Mouse (Mus musculus): ENCODE measurements around the gene Smim5. TPM values are rescaled to one million over a fixed set of nuclear protein-coding genes. Genes with fewer than 3 reads are reported as not detected.

Gene Smim5
- polyA plus RNA-seq (2012; rRNA removed): 2.5 and 2.6 TPM in 2 replicates

GRCm38 (mm10) chr11:115899486-115900266, at the start of gene Smim5:
Gene Smim5 (plus strand): TSS chr11:115899966.

GRCm38 (mm10) chr11:115858354-115858753, 41.4 kb upstream of the Smim5 start, which contains the start of gene Myo15b:
Gene Myo15b (plus strand): TSS chr11:115858406.

GRCm38 (mm10) chr11:115911632-115912376, 12.0 kb downstream of the Smim5 start, which contains the start of gene Smim6:
Gene Smim6 (plus strand): TSS chr11:115912017.

GRCm38 (mm10) chr11:115933108-115933746, 33.5 kb downstream of the Smim5 start, which contains the start of the genes Sap30bp and Recql5:
Gene Sap30bp (plus strand): TSS chr11:115933282.
Gene Recql5 (minus strand): TSS chr11:115933477.

Other genes with a start within 250 kb of the Smim5 start
- gene Grb2, start 191.4 kb upstream of the Smim5 start, polyA plus RNA-seq (2012; rRNA removed): 66.4 and 72.0 TPM in 2 replicates
- gene Tmem94, start 134.5 kb upstream of the Smim5 start, polyA plus RNA-seq (2012; rRNA removed): 35.3 and 43.4 TPM in 2 replicates
- 22.0 and 25.5 TPM in 2 replicates for gene Caskin2, start 86.3 kb upstream of the Smim5 start, polyA plus RNA-seq (2012; rRNA removed)
- gene Tsen54, start 85.2 kb upstream of the Smim5 start, polyA plus RNA-seq (2012; rRNA removed): 27.6 and 38.3 TPM in 2 replicates
- gene Llgl2, start 75.9 kb upstream of the Smim5 start, polyA plus RNA-seq (2012; rRNA removed): 5.4 and 6.8 TPM in 2 replicates
- gene Myo15b, start 41.6 kb upstream of the Smim5 start, polyA plus RNA-seq (2012; rRNA removed): 0.36 and 0.45 TPM in 2 replicates
- gene Smim6, start 12.1 kb downstream of the Smim5 start, polyA plus RNA-seq (2012; rRNA removed): 0.19 and 0.34 TPM in 2 replicates
- gene Sap30bp, start 33.3 kb downstream of the Smim5 start, polyA plus RNA-seq (2012; rRNA removed): 75.4 and 142 TPM in 2 replicates
- 27.1 and 28.0 TPM in 2 replicates for gene Recql5, start 33.5 kb downstream of the Smim5 start, polyA plus RNA-seq (2012; rRNA removed)
- 0.67 and 0.72 TPM in 2 replicates for gene Itgb4, start 74.7 kb downstream of the Smim5 start, polyA plus RNA-seq (2012; rRNA removed)
- 72.5 and 76.2 TPM in 2 replicates for gene Galk1, start 112.8 kb downstream of the Smim5 start, polyA plus RNA-seq (2012; rRNA removed)
- 838 and 897 TPM in 2 replicates for gene H3f3b, start 128.0 kb downstream of the Smim5 start, polyA plus RNA-seq (2012; rRNA removed)
- 57.1 and 63.4 TPM in 2 replicates for gene Unk, start 130.4 kb downstream of the Smim5 start, polyA plus RNA-seq (2012; rRNA removed)
- 2.0 and 3.3 TPM in 2 replicates for gene Unc13d, start 178.0 kb downstream of the Smim5 start, polyA plus RNA-seq (2012; rRNA removed)
- 42.1 and 67.0 TPM in 2 replicates for gene Wbp2, start 187.0 kb downstream of the Smim5 start, polyA plus RNA-seq (2012; rRNA removed)
- 3.0 TPM in 2 replicates for gene Trim47, start 227.2 kb downstream of the Smim5 start, polyA plus RNA-seq (2012; rRNA removed)
- gene Trim65, start 231.2 kb downstream of the Smim5 start, polyA plus RNA-seq (2012; rRNA removed): 1.6 and 2.8 TPM in 2 replicates
- 41.1 and 57.1 TPM in 2 replicates for gene Mrpl38, start 238.9 kb downstream of the Smim5 start, polyA plus RNA-seq (2012; rRNA removed)